Mouse (Mus musculus) liver, postnatal 0 days (tissue): ENCODE data around the gene Hoxb9.

Experiments used
- CTCF ChIP-seq: sonication (generic); IDR thresholded peaks from 2 replicates; pipeline ENCODE4 v1.5.1; 2016; ENCODE audit warnings: antibody characterized with exemption, low read depth
- EP300 ChIP-seq: IDR thresholded peaks from 2 replicates; pipeline ENCODE4 v1.6.1; 2016; ENCODE audit warnings: antibody characterized with exemption, low read depth, mild to moderate bottlenecking

- TF ChIP-seq CTCF (no peak), EP300 (no peak)
Observed at GRCm38 (mm10) chr11:96314671-96315343, 43.5 kb downstream of the Hoxb9 start.
